Mouse (Mus musculus): ENCODE data around the gene Ube2c. TPM values are rescaled to one million over a fixed set of nuclear protein-coding genes. Genes with fewer than 3 reads are reported as not detected.

Gene Ube2c
- polyA plus RNA-seq, 1 experiment = 91.2 TPM

DNA sequence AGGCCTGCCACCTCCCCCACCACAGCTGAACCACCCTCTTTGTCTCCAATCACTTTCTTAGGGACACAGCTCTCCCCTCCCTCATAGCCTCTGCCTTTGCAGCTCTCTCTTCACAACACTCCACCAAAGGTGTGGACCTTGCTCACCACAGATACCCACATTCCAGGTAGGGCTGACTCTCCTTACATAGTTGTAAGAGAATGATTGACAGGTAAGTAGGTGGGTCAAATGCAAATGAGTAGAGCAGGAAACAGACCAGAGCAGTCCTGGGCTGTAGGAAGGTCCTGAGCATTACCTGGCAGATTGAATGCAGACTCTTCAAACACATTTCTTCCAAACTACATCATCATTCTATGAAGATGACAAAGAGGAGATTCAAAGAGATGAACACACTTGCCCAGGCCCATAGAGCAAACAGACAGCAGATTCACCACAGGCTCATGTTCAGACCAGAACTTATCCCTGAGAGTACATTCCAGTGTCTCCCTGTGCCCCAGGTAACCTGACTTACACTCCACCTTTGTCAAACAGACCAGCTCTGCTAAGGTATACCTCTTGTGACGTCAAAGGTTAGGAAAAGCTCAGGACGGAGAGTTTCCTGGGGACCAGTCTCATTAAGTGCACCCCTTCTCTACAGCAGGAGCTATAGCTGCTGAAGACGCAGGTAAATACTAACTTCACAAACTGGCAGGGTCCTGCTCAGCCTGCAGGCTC is 32.2 kb upstream of the Ube2c start:
- Histone ChIP-seq H3K27me3 (ENCODE audit: control insufficient read depth, insufficient read depth, low read length) (no peaks in the 10 kb centered on the region), H3K4me1 (ENCODE audit: control insufficient read depth, insufficient read depth, insufficient read length, low read length) (peaks cover 11% of the 10 kb centered on the region; the same call in 1 of the 2 replicates), H3K4me3 (ENCODE audit: low read depth, low read length) (no peak overlapping the region), H3K36me3 (ENCODE audit: control insufficient read depth, insufficient read depth, low read length) (no peaks in the 10 kb centered on the region), H3K27ac (ENCODE audit: insufficient read depth, low read depth, low read length) (peak overlapping the region; percentile 35; the same call in 1 of the 2 replicates)
- no peak for TF ChIP-seq CTCF (IDR thresholded peaks at IDR 0.05; ENCODE audit: extremely low read depth, insufficient read length, insufficient replicate concordance, low read depth, low read length)
- TF ChIP-seq POLR2A (IDR thresholded peaks at IDR 0.05; ENCODE audit: low read depth, low read length) = no peak
- 34% methylated on average over 3 of the region's 3 CpGs for WGBS

DNA sequence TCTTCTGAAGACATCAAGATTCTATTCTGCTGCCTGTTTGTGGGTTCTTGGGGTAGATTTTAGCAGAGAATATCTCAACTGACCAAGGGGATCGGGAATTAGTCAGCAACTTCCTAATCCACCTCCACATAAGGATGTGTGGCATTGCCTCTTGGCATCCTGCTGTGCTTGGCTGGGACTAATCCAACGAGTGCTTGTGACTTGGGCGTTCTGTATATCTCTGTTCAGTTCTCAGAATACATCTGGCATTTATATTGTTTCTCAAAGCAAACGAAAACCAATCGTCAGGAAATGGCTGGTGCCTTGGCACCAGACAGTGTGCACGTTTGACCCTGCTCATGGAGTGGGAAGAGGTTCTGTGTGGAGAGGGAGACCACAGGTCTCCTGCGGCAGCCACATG is 29.8 kb upstream of the Ube2c start:
- no peak overlapping the region for H3K4me3 ChIP-seq (ENCODE audit: low read depth, low read length)
- no peaks in the 10 kb centered on the region for H3K36me3 ChIP-seq (ENCODE audit: control insufficient read depth, insufficient read depth, low read length)
- no peak overlapping the region for H3K27ac ChIP-seq (ENCODE audit: insufficient read depth, low read depth, low read length)
- WGBS = 55% methylated on average over 7 of the region's 7 CpGs
- no peaks in the 10 kb centered on the region for H3K27me3 ChIP-seq (ENCODE audit: control insufficient read depth, insufficient read depth, low read length)
- peaks cover 12% of the 10 kb centered on the region; the same call in 1 of the 2 replicates for H3K4me1 ChIP-seq (ENCODE audit: control insufficient read depth, insufficient read depth, insufficient read length, low read length)
- no peak for TF ChIP-seq CTCF (IDR thresholded peaks at IDR 0.05; ENCODE audit: extremely low read depth, insufficient read length, insufficient replicate concordance, low read depth, low read length)
- no peak for TF ChIP-seq POLR2A (IDR thresholded peaks at IDR 0.05; ENCODE audit: low read depth, low read length)

DNA sequence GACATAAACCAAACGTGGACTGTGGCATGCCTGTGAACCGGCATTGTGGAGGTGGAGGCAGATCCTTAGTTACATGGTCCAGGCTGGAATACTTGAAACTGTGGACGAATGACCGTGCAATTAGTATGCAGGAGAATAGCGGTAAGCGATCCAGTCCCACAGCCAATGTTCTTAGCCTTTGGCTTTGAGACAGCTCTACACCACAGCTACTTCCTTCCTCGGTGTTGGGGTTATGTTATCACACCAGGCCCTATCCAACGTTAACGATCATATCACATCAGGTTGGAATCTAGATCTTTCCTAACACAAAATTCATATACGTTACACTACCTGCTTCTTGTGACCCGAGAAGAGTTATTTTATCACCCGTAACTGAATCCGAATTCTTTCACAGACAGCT is 24.7 kb upstream of the Ube2c start:
- TF ChIP-seq POLR2A (IDR thresholded peaks at IDR 0.05; ENCODE audit: low read depth, low read length) (no peak), CTCF (IDR thresholded peaks at IDR 0.05; ENCODE audit: extremely low read depth, insufficient read length, insufficient replicate concordance, low read depth, low read length) (no peak)
- H3K36me3 ChIP-seq (ENCODE audit: control insufficient read depth, insufficient read depth, low read length) = peaks cover 6% of the 10 kb centered on the region
- 51% methylated on average over 13 of the region's 13 CpGs for WGBS
- no peak overlapping the region for H3K4me3 ChIP-seq (ENCODE audit: low read depth, low read length)
- H3K4me1 ChIP-seq (ENCODE audit: control insufficient read depth, insufficient read depth, insufficient read length, low read length) = peaks cover 10% of the 10 kb centered on the region; the same call in 1 of the 2 replicates
- H3K27me3 ChIP-seq (ENCODE audit: control insufficient read depth, insufficient read depth, low read length) = no peaks in the 10 kb centered on the region
- no peak overlapping the region for H3K27ac ChIP-seq (ENCODE audit: insufficient read depth, low read depth, low read length)

DNA sequence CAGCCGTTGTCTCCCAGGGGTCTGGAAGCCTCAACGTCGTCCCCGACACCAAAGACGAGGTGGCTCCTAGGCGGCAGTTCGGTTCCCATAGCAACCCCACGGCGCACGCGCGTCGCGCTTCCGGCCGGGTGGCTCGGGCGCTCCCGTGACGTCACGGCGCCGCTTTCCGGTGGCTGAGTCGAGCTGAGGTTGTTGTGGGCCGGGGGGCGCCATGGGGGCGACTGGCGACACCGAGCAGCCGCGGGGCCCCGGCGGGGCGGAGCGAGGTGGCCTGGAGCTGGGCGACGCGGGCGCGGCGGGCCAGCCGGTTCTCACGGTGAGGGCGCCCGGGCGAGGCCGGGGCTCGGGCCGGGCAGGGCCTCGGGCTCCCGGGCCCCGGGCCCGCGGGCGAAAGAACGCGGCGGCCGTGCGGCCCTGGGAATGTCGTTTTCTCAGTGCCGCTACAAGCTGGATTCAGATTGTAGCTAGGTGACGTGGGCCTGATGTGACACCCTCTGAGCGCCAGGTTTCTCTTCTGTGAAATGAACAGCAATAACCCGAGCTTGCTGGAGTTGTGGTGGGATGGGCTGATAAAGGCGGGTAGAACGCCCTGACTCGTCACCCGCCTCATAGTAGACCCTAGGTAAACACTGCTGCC is 23.7 kb upstream of the Ube2c start, which contains the start of the genes Wfdc3 and Dnttip1:
Wfdc3 (minus strand) TSS at position 89 of the 637 bp plus-strand sequence.
Dnttip1 (plus strand) TSS at position 141 of the 637 bp plus-strand sequence.
- H3K27ac ChIP-seq (ENCODE audit: insufficient read depth, low read depth, low read length) = peak within 1 kb of the TSS; percentile 30; the same call in 1 of the 2 replicates
- H3K4me3 ChIP-seq (ENCODE audit: low read depth, low read length) = peak within 1 kb of the TSS; percentile 78
- no peaks in the 10 kb centered on the region for H3K27me3 ChIP-seq (ENCODE audit: control insufficient read depth, insufficient read depth, low read length)
- peak; percentile 52 for TF ChIP-seq POLR2A (IDR thresholded peaks at IDR 0.05; ENCODE audit: low read depth, low read length)
- TF ChIP-seq CTCF (IDR thresholded peaks at IDR 0.05; ENCODE audit: extremely low read depth, insufficient read length, insufficient replicate concordance, low read depth, low read length) = no peak
- H3K36me3 ChIP-seq (ENCODE audit: control insufficient read depth, insufficient read depth, low read length) = peaks cover 6% of the 10 kb centered on the region
- under 1% methylated on average over 69 of the region's 70 CpGs for WGBS
- H3K4me1 ChIP-seq (ENCODE audit: control insufficient read depth, insufficient read depth, insufficient read length, low read length) = peaks cover 10% of the 10 kb centered on the region; the same call in 1 of the 2 replicates

DNA sequence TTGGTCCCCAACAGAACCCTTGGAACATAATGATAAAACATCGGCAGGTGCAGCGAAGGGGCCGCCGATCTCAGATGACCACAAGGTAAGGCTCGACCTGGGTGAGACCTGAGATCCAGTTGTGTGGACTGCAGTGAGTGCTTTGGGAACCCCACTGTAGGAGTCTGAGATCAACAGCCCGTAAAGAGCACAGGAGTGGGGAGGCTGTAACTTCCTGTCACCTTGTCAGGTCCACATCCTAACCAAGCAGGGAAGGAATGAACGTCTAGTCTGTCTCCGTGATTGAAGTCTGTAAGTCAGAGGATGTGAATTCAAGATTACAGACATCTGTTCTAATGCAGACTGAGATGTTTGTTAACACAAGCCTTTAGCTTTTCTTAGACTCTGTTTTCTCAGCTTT is 23.0 kb upstream of the Ube2c start:
- no peak overlapping the region for H3K27ac ChIP-seq (ENCODE audit: insufficient read depth, low read depth, low read length)

DNA sequence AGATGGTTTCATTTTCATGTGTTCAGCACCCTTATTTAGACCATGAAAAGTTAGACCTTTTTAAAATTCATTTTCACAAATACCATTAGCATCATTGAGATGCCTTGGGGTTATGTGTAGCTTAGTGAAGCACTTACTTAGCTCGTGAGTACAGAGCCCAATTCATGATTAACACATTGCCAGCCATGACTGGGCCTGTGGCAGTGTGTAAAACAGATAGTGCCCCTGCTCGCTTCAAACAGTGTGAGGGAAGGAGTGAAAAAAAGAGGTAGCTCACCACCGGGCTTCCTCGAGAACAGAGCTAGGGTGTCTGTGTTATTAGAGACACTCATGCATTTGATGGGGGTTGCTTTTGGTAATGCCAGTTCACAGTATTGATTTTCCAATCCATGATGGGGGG is 21.5 kb upstream of the Ube2c start:
- TF ChIP-seq POLR2A (IDR thresholded peaks at IDR 0.05; ENCODE audit: low read depth, low read length) (no peak), CTCF (IDR thresholded peaks at IDR 0.05; ENCODE audit: extremely low read depth, insufficient read length, insufficient replicate concordance, low read depth, low read length) (no peak)
- WGBS = 86% methylated on average over 4 of the region's 4 CpGs
- Histone ChIP-seq H3K4me3 (ENCODE audit: low read depth, low read length) (no peak overlapping the region), H3K27me3 (ENCODE audit: control insufficient read depth, insufficient read depth, low read length) (no peaks in the 10 kb centered on the region), H3K4me1 (ENCODE audit: control insufficient read depth, insufficient read depth, insufficient read length, low read length) (peaks cover 10% of the 10 kb centered on the region; the same call in 1 of the 2 replicates), H3K36me3 (ENCODE audit: control insufficient read depth, insufficient read depth, low read length) (peaks cover 18% of the 10 kb centered on the region), H3K27ac (ENCODE audit: insufficient read depth, low read depth, low read length) (no peak overlapping the region)

More for the DNA sequence above, 23.0 kb upstream of the Ube2c start:
- Histone ChIP-seq H3K4me3 (ENCODE audit: low read depth, low read length) (peak overlapping the region; percentile 78), H3K36me3 (ENCODE audit: control insufficient read depth, insufficient read depth, low read length) (peaks cover 9% of the 10 kb centered on the region), H3K4me1 (ENCODE audit: control insufficient read depth, insufficient read depth, insufficient read length, low read length) (peaks cover 10% of the 10 kb centered on the region; the same call in 1 of the 2 replicates), H3K27me3 (ENCODE audit: control insufficient read depth, insufficient read depth, low read length) (no peaks in the 10 kb centered on the region)
- no peak for TF ChIP-seq CTCF (IDR thresholded peaks at IDR 0.05; ENCODE audit: extremely low read depth, insufficient read length, insufficient replicate concordance, low read depth, low read length)
- no peak for TF ChIP-seq POLR2A (IDR thresholded peaks at IDR 0.05; ENCODE audit: low read depth, low read length)
- 18% methylated on average over 8 of the region's 8 CpGs for whole genome bisulfite sequencing

DNA sequence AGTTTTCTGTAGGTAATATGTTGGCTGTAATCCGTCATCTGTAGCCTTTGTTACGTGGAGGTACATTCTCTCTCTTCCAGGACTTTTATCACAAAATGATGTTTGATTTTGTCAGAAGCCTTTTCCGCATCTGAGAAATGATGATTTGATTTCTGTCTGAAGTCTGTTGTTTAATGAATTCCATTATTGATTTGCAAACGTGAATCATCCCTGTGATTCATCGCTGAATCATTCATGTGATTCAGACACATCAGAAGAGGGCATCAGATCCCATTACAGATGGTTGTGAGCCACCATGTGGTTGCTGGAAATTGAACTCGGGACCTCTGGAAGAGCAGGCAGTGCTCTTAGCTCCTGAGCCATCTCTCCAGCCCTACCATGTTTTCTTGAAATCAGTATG is 20.7 kb upstream of the Ube2c start:
- TF ChIP-seq CTCF (IDR thresholded peaks at IDR 0.05; ENCODE audit: extremely low read depth, insufficient read length, insufficient replicate concordance, low read depth, low read length) (no peak), POLR2A (IDR thresholded peaks at IDR 0.05; ENCODE audit: low read depth, low read length) (no peak)
- Histone ChIP-seq H3K4me1 (ENCODE audit: control insufficient read depth, insufficient read depth, insufficient read length, low read length) (peaks cover 10% of the 10 kb centered on the region; the same call in 1 of the 2 replicates), H3K4me3 (ENCODE audit: low read depth, low read length) (no peak overlapping the region), H3K27ac (ENCODE audit: insufficient read depth, low read depth, low read length) (no peak overlapping the region), H3K27me3 (ENCODE audit: control insufficient read depth, insufficient read depth, low read length) (no peaks in the 10 kb centered on the region), H3K36me3 (ENCODE audit: control insufficient read depth, insufficient read depth, low read length) (peaks cover 24% of the 10 kb centered on the region)
- WGBS = 67% methylated on average over 6 of the region's 6 CpGs

Data from small intestine, adult 2 months (tissue).